Mouse (Mus musculus): ENCODE results near the gene Aars.
"Not testable (repeated sequence)": the region's sequence is repeated elsewhere in the genome, so short reads cannot be mapped to it uniquely, and the experiment has no call there.

The Aars gene

DNA sequence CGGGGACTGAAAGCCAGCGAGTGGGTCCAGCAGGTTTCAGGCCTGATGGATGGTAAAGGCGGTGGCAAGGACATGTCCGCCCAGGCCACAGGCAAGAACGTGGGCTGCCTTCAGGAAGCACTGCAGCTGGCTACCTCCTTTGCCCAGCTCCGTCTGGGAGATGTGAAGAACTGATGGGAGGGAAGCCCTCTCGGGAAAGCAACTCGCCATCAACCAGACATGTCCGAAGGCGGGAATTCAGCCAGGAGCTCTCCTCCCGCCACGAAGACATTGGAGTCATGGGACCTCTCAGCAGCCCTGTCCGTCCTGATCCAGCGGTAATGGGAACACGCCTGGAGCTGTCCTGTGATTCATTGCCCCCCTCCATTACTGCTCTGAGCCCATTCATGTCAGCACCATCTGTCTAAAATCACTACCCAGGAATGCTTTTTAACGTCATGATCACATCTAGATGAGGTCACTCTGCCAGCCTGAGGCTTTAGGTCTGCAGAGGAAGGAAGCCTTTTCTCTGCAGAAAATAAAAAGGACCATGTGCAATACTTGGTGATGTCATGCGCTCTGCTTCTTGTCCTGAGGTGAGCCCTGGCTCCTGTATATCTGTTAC, 22.2 kb downstream of the Aars start:
- DNase-seq: no peak

DNA sequence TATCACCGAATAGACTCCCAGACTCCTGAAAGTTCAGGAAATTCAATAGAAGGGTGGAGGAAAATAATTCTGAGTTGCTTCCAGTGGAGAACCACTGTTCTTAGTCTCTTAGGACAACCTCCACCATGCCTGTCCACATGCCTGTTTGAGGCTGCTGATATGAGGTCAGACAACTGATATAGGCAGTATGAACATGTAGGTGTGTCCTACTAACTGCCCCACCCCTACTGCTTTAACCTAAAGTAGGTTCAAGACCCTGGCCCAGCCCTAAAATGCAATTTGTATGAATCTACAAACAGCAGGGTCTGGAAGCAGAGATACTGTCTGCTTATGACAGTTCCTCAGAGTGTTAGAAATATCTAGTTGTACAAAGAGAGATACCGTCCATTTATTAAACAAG, 22.7 kb downstream of the Aars start:
- no peak for DNase-seq

DNA sequence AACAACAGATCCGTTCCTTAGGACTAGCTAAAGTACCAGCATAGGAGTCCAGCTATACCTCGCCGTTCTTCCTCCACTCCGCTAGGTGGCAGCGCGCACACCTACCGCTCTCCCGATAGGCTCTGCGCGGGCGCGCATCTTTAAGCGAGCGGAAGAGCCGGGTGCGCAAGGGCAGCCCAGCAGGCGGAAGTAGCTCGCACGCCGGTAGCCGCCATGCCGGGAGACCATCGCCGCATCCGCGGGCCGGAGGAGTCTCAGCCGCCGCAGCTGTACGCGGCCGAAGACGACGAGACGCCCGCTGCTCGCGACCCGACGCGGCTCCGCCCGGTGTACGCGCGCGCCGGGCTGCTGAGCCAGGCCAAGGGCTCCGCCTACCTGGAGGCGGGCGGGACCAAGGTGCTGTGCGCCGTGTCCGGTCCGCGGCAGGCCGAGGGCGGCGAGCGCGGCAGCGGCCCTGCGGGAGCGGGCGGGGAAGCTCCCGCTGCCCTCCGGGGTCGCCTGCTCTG, 23.3 kb downstream of the Aars start, which contains the start of gene Exosc6:
Gene Exosc6 (plus strand): TSS at position 182 of the 506 bp plus-strand sequence.
- peak; percentile 93 for DNase-seq

DNA sequence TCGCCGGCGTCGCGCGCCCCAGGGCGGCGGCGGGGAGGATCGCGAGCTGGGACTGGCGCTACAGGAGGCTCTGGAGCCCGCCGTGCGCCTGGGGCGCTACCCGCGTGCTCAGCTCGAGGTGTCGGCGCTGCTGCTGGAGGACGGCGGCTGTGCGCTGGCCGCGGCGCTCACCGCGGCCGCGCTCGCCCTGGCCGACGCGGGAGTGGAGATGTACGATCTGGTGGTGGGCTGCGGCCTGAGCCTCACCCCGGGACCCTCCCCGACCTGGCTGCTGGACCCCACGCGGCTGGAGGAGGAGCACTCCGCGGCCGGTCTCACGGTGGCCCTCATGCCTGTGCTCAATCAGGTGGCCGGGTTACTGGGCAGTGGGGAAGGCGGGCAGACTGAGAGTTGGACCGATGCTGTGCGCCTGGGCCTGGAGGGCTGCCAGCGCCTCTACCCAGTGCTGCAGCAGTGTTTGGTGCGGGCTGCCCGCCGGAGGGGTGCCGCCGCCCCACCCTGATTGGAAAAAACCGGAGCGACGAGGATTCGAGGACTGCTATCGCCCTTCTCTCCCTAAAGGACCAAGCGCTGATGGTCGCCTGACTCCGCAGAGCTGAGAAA, 23.8 kb downstream of the Aars start:
- DNase-seq: peak; percentile 49

GRCm38 (mm10) chr8:111058946-111059572, 26.1 kb downstream of the Aars start:
- no peak for DNase-seq

- DNase-seq: no peak
Observed at GRCm38 (mm10) chr8:111061688-111062071, 28.7 kb downstream of the Aars start.

DNA sequence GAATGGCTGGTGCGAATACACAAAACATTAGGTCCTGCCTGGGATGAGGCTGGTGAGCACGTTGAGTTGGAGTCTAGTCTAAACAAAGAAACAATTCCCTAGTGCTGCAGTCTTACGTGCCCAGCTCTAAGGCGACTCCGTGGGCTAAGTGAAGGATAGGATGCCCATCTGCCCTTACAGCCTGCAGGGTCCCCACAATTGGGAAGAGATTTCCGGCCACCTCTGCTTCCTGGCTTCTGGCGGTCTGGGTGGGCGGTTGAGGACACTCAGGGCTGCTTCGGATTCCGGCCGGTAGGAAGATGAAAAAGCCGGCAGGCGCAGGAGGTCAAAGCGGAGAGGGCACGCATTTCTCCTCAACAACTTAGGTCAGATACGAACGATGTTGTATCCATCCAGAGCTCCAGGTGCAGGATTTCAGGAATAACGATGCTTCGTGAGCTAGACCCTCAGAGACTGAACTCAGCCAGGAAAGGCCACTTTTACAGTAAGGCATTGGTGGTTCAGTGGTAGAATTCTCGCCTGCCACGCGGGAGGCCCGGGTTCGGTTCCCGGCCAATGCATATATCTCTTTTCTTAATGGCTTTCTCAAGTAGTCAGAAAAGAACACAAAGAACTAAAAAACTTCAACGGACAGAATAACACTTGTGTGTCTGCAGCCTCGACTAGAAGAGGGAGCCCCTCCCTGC, 29.3 kb downstream of the Aars start:
- DNase-seq: peak; percentile 94

GRCm38 (mm10) chr8:111062893-111063292, 29.9 kb downstream of the Aars start:
- DNase-seq: no peak

- no peak for DNase-seq
Observed at GRCm38 (mm10) chr8:111066308-111066707, 33.4 kb downstream of the Aars start.

DNA sequence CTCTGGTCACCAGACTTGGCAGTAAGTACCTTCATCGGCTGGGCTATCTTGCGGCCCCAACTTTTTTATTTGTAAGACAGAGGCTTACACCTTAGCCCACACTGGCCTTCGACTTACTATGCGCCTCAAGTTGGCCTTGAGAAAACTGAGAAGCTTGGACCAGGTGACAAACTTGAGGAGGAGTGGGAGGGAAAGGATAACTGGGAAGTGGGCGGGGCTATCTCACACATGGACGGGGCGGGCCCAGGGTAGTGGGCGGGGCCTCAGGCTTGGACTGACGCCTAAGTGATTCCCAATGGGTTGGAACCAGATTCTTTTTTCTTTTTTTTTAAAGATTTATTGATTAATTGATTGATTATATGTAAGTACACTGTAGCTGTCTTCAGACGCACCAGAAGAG, 34.5 kb downstream of the Aars start:
- DNase-seq: no peak

GRCm38 (mm10) chr8:111068660-111069059, 35.7 kb downstream of the Aars start:
- DNase-seq: not testable (repeated sequence)

GRCm38 (mm10) chr8:111075926-111076325, 43.0 kb downstream of the Aars start:
- DNase-seq: no peak

GRCm38 (mm10) chr8:111079461-111079860, 46.5 kb downstream of the Aars start:
- no peak for DNase-seq

GRCm38 (mm10) chr8:111079861-111080271, 46.9 kb downstream of the Aars start:
- DNase-seq: no peak

DNA sequence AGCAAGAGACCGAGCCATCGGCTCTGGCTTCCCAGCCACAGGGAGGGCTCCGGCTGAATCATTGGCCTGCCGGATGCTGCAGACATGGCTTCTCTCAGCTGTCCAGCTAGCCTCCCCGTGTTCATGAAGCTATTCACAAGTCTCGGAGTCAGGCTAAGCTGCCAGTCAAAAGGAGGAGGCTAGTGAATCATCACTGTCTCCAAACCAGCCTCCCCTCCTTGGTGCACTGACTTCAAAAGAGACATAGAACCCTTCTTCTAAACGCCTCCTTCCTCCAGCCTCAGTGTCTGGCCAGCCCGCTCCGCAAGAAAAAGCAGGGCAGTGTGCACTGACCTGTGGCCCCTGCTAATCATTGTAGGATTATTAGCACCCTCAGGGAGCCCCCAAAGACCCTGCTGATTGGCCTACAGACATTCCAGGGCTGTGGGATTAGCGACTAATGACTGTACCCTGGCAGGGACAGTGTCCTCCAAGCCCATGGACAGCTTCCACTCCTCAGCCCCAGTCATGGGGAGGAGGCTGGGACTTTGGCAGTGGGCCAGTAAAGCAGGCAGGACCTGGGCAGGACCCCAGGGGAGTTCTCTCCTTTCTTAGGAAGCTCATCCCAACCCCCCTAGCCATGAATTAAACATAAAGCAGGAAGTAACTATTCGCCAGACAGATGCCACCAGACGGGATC, 48.8 kb downstream of the Aars start:
- DNase-seq: no peak

GRCm38 (mm10) chr8:111083936-111084335, 51.0 kb downstream of the Aars start:
- not testable (repeated sequence) for DNase-seq

DNA sequence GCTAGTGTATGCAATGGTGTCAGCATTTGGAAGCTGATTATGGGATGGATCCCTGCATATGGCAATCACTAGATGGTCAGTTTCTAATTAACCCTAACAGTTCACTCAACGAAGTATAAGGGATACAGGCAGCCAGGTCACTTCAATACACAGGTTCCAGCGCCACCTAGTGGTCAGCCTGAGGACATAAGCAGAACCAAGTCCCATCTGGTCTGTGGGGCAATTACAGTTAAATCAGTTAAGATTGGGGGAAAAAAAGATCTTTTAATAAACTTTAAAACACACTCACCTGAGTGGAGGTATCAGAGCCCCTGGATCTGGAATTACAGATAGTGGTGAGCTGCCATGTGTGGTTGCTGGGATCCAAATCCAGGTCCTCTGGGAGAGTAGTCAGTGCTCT, 57.2 kb downstream of the Aars start:
- peak; percentile 91 for DNase-seq

- DNase-seq: no peak
Observed at GRCm38 (mm10) chr8:111091706-111092105, 58.8 kb downstream of the Aars start.

GRCm38 (mm10) chr8:111092326-111092725, 59.4 kb downstream of the Aars start, which contains the start of gene Clec18a:
Gene Clec18a, minus strand, starts transcription at chr8:111092426.
- not testable (repeated sequence) for DNase-seq

DNA sequence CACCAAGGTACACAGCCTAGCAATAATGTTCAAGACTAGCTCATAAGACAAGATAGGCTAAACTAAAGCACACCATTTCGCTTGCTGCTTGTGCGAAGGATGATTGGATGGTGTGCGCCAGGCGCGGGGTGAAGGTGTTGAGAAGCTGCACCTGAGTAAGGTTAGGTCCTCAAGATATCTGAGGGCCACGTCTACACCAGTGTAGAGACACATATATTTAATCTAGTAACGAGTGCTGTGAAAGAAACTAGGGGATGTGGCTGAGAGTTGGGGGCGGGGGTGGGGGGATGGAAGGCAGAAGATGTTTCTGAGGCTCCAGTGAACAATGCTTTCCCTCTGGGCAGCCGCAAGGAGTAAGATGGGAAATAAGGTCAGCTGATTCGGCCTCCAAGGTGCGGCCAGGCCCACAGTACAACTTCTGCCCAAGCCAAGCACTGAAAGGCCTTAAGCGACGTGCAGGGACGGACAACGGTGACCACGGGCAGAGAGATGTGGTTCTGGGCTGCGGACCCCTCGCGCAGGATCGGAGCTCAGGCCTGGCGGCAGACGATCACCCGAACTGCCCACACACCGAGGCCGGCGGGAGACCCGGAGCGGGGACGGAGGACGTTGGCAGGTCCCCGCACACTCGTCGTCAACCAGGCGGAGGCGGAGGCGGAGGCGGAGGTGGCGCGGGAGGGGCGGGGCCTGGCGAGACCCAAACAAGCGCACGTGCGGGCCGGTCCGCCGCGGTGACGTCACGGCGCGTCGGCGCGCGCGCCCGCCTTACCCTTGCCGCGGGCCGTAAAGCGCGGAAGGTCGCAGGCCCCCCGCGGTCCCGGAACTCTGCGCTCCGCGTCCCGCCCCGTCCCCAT, 61.1 kb downstream of the Aars start, which contains the start of gene Pdpr:
Gene Pdpr (plus strand): TSS at position 766 of the 854 bp plus-strand sequence.
- DNase-seq: peak; percentile 87

GRCm38 (mm10) chr8:111094719-111095302, 61.9 kb downstream of the Aars start:
- DNase-seq: peak; percentile 12

Measured in right cerebral cortex, postnatal 4 days (tissue).